Mouse (Mus musculus) E14TG2a.4 (cell line): Measurements from ENCODE around the gene Clpb.

Experiments
- CTCF ChIP-seq: conservative IDR thresholded peaks from 2 replicates; pipeline ENCODE4 v1.5.1; 2014; ENCODE audit warnings: low read length
- NANOG ChIP-seq: IDR thresholded peaks from 2 replicates; pipeline ENCODE4 v1.6.1; 2014; ENCODE audit warnings: borderline replicate concordance, low read length, mixed read lengths
- POU5F1 ChIP-seq: IDR thresholded peaks from 2 replicates; pipeline ENCODE4 v1.6.1; 2014; ENCODE audit warnings: low read length, borderline replicate concordance

GRCm38 (mm10) chr7:101753492-101753891 is 90.1 kb downstream of the Clpb start:
- TF ChIP-seq CTCF (no peak), NANOG (no peak), POU5F1 (no peak)
